Mouse (Mus musculus): Measurements from ENCODE around the gene Cenpp. TPM values are rescaled to one million over a fixed set of nuclear protein-coding genes. Genes with fewer than 3 reads are reported as not detected.

The Cenpp gene
- polyA plus RNA-seq, 1 experiment from 2014 or later, result 31.9 TPM

DNA sequence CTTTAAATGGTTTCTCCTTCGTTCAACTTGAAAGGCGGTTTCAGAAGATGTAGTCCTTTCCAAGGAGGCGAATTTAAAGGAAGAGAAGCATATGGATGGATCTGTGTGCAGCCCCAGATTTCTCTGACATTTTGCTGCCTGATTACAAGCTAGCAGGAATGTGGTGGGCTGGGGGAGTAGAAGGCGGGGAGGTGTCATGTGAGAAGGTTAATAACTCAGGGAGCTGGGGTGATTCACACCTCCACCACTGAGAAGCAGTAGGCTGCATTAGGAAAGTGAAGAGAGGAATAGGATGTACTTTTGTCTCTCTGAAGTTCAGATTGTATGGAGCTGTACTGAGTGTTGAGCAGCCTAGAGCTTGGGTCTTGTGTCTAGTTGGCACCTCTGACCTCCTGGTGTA is 230.6 kb downstream of the Cenpp start:
- Histone ChIP-seq H3K4me1 (replicated peaks) (peaks cover 32% of the 10 kb centered on the region), H3K27ac (peak overlapping the region; percentile 94)
- WGBS, result 34% methylated on average over 4 of the region's 4 CpGs

DNA sequence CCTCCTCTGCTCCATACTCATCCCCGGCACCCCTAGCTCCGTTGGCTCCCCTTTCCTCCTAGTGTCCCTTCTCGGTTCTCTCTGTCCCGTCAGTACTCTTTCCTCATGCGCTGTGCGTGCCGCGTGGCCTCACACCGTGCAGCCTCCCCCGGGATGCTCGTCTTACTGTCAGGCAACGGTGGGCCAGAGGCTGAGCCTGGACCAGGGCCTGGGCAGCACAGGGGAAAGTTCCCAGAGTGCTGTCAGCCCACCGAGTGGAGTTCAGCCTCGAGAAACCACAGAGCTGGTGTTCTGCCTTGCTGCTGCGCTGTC is 231.0 kb downstream of the Cenpp start:
- Histone ChIP-seq H3K27me3 (ENCODE audit: insufficient read depth, poor library complexity, severe bottlenecking) (no peaks in the 10 kb centered on the region; the same call in 1 of the 2 replicates), H3K27ac (peak overlapping the region; percentile 94), H3K4me1 (replicated peaks) (peaks cover 32% of the 10 kb centered on the region), H3K4me3 (peak overlapping the region; percentile 87), H3K9me3 (no peaks in the 10 kb centered on the region), H3K36me3 (peaks cover 3% of the 10 kb centered on the region; the same call in 1 of the 2 replicates)
- WGBS, result under 1% methylated on average over 15 of the region's 15 CpGs
- DNase-seq (ENCODE audit: low spot score), result peak; percentile 38

More for the DNA sequence above, 230.6 kb downstream of the Cenpp start:
- Histone ChIP-seq H3K4me3 (peak overlapping the region; percentile 87), H3K9me3 (no peaks in the 10 kb centered on the region), H3K27me3 (ENCODE audit: insufficient read depth, poor library complexity, severe bottlenecking) (no peaks in the 10 kb centered on the region; the same call in 1 of the 2 replicates), H3K36me3 (peaks cover 3% of the 10 kb centered on the region; the same call in 1 of the 2 replicates)
- DNase-seq (ENCODE audit: low spot score), result no peak

DNA sequence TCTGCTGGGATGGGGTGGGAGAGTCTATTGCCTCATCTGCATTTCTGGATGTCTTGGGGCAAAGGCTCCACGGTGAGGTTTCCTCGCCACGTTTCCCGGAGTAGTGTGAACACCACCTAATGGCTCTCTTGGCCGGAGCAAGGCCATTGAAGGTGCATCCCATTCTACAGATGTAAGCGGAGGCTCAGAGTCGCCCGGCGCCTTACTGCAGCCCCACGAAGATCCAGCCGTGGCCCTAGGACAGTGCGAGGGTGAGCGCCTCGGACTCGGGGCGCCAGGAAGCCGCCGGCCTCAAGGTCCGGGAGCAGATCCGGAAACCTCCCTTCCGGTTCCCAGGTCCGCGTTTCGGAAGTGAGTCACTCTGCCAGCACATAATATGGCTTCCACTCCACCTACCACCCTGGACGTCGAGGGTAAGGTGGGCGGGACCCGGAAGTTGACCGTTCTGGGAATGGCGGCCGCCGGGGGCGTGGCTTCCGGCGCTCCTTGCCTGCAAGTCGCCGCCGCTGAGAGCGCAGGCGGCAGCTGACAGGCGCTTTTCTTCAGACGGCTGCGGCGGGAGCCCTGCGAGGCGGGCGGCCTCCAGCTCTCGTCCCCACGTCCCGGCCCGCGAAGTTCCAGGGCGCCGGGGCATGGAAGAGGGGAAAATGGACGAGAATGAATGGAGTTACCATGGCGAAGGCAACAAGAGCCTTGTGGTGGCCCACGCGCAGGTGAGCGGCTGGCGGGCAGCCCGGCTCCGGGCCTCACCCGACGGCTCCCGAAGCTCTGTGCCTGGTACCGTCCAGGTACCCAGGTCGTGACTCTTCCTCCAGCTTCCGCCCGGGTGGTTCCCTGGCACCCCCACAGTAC is 231.6 kb downstream of the Cenpp start, which contains the start of gene Ippk:
Gene Ippk (plus strand): TSS at position 496 of the 852 bp plus-strand sequence.
- DNase-seq (ENCODE audit: low spot score), result peak; percentile 99
- no peaks in the 10 kb centered on the region; the same call in 1 of the 2 replicates for H3K27me3 ChIP-seq (ENCODE audit: insufficient read depth, poor library complexity, severe bottlenecking)
- peak within 1 kb of the TSS; percentile 94 for H3K27ac ChIP-seq
- H3K4me3 ChIP-seq, result peak within 1 kb of the TSS; percentile 87
- H3K4me1 ChIP-seq (replicated peaks), result peaks cover 32% of the 10 kb centered on the region
- WGBS, result under 1% methylated on average over 69 of the region's 69 CpGs
- no peaks in the 10 kb centered on the region for H3K9me3 ChIP-seq
- peaks cover 3% of the 10 kb centered on the region; the same call in 1 of the 2 replicates for H3K36me3 ChIP-seq

Other genes starting within 250 kb of the Cenpp start
- gene Ippk, start 231.5 kb downstream of the Cenpp start, polyA plus RNA-seq (2016; fragmentation: Nextera tagmentation; extraction: Ambion mirVana), result 19.5 and 20.0 TPM in 2 replicates
- 1.1 and 1.5 TPM in 2 replicates for gene Tes3-ps, start 159.5 kb downstream of the Cenpp start, polyA plus RNA-seq (2016; fragmentation: Nextera tagmentation; extraction: Ambion mirVana)
- gene Ecm2, start 148.0 kb downstream of the Cenpp start, polyA plus RNA-seq (2016; fragmentation: Nextera tagmentation; extraction: Ambion mirVana), result 0.52 and 0.63 TPM in 2 replicates
- 0.07 and 0.17 TPM in 2 replicates for gene Aspn, start 108.3 kb downstream of the Cenpp start, polyA plus RNA-seq (2016; fragmentation: Nextera tagmentation; extraction: Ambion mirVana)
- gene Omd, start 70.3 kb downstream of the Cenpp start, polyA plus RNA-seq (2016; fragmentation: Nextera tagmentation; extraction: Ambion mirVana), result 0.82 and 1.6 TPM in 2 replicates
- gene Ogn, start 44.7 kb downstream of the Cenpp start, polyA plus RNA-seq (2016; fragmentation: Nextera tagmentation; extraction: Ambion mirVana), result 2.7 and 5.3 TPM in 2 replicates
- gene Nol8, start 293 bp upstream of the Cenpp start, polyA plus RNA-seq (2016; fragmentation: Nextera tagmentation; extraction: Ambion mirVana), result 15.2 and 23.1 TPM in 2 replicates
- gene Iars, start 29.3 kb upstream of the Cenpp start, polyA plus RNA-seq (2016; fragmentation: Nextera tagmentation; extraction: Ambion mirVana), result 98.0 and 111 TPM in 2 replicates
- gene Gm30302, start 146.2 kb upstream of the Cenpp start, polyA plus RNA-seq (2016; fragmentation: Nextera tagmentation; extraction: Ambion mirVana), result 0.14 TPM in 1 of 2 replicates, not detected in the other